Mouse (Mus musculus) R1 (cell line): ENCODE results near the gene Ythdf2.

Experiments
- DNase-seq: peaks from one replicate; pipeline ENCODE4 v3.0.0-alpha.2; 2018; ENCODE audit warnings: low read depth, low spot score

The Ythdf2 gene

DNA sequence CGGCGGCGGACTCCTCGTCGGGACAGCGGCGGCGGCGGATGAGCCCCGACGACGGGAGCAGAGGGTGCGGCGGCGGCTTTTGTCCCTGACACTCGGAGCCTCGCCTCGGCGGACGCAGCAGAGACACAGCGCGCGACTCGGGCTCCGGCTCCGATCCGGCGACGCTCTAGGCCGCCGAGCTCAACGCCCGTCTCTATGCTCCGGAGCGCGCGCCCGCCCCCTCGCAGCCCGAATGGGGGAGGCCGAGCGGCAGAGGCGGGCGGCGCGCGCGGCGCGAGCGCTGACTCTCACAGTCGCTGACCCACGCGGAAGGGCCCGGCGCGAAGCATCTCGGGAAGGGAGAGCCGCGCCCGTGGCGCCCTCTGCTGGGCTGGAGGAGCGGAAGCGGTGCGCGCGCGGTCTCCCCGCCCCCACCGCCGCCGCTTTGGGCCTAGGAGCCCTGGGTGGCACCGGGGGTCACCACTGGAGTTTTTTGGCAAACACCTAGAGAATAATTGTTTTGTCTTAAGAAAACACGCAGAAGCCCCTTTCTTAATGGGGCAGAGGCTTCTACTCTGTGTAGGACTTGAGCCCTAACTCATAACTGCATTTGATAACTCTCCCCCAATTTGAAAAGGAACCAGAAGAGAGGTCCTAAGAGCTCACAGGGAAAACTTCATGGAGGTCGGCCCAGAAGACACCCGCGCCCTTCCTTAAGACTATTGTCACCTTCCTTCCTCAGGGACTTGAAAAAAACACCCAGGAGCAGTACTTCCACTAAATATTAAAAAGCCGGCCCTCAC, at the start of gene Ythdf2:
Gene Ythdf2 (minus strand): TSS at position 351 of the 782 bp plus-strand sequence.
- peak; percentile 96 for DNase-seq

DNA sequence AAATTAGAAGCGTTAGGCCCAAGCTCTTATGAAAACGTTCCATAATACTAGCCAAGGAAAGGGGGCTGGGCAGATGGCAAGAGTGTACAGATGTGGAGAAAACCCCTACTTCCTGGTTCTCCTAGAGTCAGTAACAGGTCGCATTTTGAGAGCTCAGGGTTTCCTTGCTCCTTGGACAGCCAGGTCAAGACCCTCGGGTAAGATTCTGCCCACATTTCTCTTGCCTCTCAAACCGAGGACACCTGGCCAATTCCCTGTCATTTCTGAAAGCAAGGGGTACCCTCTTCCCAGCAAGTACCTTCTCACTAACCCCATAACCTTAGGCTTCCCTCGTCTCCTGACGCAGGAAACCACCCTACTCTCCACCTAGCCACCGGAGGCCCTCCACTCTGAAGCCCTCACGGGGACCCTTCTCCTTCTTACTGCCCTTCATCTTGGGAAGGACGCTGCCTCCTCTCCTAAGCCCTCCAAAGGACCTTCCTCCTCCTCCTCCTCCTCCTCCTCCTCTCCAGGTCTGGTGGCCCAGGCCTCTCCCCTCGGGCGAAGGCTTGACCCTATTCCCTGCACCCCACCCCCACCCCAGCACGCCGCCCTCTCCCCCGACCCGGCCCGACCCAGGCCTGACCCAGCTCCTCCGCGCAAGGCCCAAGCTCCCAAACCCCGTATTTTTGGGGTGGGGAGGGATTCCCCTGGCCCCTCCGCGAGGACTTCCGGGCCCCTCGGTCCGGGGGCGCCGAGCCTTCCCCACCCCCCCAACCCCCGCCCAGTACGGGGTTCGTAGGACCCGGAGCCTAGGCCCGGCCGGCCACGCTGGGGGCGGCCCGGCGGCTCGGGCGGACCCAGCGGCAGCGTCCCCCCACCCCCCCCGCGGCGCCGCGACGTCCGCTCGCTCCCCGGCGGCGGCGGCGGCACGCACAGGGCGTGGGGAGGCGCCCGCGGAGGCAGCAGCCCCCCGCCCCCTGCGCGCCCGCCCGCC, 48.6 kb upstream of the Ythdf2 start:
- peak; percentile 50 for DNase-seq

DNA sequence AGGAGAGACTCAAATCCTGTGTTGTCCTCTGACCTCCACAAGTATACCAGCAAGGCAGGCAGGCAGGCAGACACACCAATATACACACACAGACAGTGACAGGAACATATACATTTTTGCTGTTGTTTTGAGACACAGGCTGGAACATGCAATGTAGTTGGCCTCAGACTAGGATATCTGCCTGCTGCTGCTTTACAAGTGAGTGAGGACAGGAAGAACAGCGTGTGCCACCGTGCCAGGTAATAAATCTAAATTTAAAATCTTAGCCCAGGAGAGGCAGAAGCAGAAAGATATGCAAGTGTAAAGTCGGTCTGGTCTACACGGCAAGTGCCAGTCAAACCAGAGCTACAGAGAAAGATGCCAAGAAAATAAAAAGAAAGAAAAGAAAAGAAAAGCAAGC, 47.1 kb upstream of the Ythdf2 start:
- no peak for DNase-seq

DNA sequence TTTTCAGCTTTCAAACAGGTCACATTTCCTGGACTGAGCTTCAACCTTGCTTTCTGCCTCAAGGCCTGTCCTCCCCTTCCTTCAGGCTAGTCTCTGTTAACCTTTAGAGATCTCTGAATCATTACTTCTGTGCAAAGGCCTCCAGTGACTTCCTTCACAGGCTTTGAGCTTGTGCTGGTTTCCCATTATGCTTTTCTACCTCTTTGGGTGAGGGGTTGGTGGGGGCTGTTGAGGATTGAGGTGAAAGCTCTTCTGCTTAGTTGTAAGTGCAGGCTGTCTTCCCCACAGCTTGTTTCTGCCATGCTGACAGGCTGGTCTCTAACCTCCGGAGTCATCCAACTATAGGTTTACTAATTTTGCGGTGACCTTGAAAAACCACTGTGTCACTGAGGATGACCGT, 44.3 kb upstream of the Ythdf2 start:
- DNase-seq: no peak

DNA sequence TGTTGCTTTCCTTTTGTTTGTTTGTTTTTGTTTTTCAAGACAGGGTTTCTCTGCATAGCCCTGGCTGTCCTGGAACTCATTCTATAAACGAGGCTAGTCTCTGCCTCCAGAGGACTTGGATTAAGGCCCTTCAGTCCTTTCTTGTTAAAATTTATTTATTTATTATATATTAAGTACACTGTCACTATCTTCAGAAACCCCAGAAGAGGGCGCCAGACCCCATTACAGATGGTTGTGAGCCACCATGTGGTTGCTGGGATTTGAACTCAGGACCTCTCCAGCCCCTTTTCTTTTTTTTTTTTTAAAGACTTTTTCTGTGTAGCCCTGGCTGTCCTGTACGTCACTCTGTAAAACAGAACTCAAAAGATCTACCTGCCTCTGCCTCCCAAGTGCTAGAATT, 42.9 kb upstream of the Ythdf2 start:
- DNase-seq: no peak

DNA sequence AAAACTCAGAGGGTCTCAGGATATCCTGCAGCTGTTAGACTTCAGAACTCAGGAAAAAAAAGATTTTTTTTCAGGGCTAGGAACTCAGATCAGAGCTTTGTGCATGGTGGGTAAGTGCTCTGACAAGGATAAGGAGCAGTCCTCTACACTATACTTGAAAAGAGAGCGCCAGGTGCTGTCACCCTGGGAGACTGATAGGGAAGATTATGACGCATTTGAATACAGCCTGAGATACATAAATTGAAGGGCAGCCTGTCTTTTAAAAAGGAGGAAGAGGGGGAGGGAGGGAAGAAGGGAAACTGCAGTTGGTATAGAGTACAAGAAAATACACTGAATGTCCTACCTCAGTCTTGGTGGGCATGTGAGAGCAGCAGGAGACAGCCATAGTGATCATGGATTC, 41.5 kb upstream of the Ythdf2 start:
- DNase-seq: no peak

DNA sequence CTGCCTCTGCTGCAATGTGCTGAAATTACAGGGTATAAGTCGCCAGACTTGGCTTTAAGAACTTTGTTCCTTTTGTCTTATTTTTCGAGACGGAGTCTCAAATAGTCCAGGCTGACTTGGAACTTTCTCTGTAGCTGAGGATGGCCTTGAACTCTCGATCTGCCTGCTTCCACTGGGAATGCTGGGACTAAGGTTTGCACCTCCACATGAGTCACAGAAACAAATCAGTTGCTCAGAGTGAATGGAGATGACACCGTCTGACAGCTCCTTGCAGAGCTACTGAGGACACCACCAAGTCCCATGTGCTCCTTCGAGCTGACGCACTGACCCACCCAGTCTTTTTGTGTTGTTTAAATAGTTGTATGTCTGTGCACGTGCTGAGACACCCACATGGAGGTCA, 41.0 kb upstream of the Ythdf2 start:
- DNase-seq: peak; percentile 49

DNA sequence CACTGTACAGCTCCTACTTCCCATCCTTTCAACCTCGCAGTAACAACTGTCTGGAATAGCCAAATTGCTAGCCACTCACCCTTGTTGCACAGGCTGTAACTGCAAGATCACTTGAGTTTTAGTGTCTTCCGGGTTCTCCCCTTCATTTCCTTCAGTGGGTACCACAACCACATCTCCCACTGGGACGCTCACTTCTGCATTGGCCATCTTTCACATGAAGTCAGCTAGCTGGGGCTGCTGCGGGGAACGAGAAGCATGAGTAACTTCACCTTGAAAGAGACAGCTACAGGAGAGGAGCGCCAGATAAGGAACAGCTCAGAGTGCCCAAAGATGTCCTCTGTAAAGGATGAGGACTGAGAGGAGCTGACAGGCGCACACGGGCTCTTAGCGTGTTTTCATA, 39.5 kb upstream of the Ythdf2 start:
- no peak for DNase-seq

DNA sequence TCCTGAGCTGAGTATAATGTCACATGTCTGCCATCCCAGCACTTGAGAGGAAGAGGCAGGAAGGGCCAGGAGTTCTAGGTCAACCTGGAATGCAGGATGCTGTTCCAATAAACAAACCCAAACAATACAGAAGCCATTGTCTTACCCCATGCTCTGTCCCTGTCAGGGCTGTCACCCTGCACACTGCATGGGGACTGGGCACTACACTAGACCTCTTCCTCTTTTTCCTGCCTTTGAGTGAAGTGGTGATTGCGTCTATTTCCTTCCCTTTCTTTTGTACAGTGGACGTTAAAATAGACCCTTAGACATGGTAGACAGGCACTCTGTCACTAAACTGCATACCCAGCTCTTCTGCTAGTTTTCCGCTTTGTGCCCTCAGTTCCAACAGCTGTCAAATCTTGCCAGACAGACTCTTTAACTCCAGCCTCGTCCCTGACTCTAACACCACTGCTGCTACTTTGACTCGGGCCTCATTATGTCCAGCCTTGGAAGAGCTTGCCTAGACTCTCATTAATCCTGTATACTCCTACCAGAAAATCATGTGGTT, 35.4 kb upstream of the Ythdf2 start:
- DNase-seq: no peak

DNA sequence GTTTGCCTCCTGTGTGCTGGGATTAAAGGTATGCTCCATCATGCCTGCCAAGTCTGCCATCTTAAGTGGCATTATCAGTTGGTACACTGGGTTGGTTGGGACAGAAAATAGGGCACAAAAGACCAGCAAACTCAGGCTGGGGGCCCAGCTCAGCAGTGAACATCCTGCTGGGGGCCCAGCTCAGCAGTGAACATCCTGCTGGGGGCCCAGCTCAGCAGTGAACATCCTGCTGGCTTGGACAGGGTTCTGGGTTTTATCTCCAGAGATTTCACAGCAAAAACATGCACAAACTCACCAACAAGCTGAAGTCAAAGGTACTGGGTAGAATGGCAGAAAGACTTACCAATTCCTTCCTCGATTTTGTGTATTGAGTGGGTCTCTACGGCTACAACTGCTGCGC, 33.5 kb upstream of the Ythdf2 start:
- DNase-seq: no peak

DNA sequence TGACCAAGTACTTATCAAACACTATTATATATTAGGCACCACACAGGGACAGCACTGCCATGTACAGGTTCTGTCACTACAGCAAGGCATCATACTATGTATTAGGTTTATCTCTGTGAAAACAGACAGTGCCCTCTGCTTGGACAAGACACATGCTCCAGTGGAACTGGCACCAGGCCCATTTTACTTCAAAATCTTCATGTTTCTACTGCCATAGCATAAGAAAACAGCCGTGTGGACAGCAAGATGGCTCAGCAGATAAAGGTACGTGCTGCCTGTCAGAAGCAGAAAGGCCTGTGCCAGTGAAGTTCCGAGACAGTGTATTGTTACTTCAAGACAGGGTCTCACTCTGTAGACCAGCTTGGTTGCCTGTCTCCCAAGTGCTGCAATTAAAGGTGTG, 29.1 kb upstream of the Ythdf2 start:
- no peak for DNase-seq

DNA sequence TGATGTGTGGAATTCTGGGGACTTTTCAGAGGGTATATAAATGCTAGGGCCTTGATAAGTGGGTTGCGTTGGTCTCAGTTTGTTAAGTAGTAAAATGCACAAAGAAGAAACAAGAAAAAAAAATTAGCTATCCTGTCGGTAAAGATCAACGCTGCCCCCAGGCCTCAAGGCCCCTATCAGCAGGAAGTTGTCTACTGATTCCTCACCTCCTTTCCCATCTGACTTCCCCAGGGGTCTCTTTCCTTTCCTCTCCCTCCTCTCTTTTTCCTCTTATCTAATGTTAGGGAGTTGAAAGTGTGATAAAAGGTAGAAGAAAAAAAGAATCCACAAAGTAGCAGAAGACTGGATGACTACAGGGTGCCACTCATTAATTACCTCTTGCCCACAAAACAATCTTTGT, 28.3 kb upstream of the Ythdf2 start:
- no peak for DNase-seq

DNA sequence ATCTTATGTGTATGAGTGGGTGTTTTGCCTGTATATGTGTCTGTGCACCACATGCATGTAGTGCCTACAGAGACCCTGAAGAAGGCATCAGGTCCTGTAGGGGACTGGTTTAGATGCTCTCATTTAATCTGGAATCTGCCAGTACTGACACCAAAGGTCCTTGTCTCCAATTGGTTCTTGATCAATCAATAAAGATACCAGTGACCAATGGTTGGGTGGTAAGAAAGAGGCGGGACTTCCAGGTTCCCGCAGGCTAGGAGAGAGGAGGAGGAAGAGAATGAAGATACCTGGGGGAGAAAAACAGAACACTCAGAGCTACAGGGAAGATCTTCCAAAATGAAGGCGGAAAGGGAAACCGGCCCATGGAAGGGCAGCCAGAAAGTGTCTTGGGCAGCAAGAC, 26.3 kb upstream of the Ythdf2 start:
- DNase-seq: peak; percentile 67

DNA sequence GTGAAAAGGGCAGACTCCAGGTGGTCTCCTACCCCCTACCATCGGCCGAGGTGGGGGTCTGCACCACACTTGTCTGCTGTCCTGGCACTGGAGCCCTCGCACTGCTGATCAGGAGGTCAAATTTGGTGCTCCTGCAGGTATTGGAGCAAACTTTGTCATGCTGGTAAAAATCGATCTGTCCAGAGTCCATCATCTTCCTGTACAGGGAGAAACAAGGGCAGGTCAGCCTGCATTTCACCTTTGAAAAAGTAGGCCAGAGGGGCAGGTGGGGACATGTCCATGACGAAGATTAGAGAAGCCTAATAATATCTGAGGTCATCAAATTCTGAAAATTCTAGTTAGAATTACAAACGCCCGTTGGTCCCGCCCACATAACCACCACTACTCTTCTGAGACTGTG, 22.6 kb upstream of the Ythdf2 start:
- no peak for DNase-seq

DNA sequence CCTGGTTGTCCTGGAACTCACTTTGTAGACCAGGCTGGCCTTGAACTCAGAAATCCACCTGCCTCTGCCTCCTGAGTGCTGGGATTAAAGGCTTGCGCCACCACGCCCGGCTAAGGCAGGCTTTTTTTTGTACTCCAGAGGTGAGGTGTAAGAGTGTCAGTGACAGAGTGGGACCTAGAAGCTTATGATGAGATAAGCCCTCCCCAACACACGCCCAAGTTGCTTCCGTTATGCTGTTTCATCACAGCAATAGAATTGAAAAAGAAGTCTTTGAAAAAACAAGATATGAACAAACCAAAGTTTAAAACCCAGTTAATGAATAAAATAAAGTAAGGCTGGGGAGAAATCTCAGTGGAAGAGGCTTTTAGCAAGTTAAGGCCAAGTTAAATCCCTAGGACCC, 18.3 kb upstream of the Ythdf2 start:
- no peak for DNase-seq

DNA sequence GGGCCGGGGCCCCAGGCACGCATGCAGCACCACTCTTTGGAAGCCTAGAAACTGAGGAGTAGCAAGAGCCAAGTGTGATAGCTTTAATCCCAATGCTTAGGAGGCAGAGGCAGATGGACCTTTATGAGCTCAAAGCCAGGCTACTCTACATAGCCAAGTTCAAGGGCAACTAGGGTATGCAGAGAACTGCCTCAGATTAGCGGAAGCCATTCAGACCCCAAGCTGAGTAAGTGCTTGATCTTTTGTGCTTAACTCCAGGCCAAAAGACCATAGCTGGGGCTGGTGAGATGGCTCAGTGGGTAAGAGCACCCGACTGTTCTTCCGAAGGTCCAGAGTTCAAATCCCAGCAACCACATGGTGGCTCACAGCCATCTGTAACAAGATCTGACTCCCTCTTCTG, 9.9 kb upstream of the Ythdf2 start:
- peak; percentile 81 for DNase-seq

DNA sequence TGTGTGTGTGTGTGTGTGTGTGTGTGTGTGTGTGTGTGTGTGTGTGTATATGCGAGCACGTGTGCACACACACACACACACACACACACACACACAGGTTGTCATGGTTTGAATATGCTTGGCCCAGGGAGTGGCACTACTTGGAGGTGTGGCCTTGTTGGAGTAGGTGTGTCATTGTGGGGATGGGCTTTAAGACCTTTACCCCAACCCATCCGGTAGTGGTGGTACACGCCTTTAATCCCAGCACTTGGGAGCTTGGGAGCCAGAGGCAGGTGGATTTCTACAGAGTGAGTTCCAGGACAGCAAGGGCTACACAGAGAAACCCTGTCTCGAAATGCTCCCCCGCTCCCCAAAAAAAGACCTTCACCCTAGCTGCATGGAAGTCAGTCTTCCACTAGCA, 6.3 kb upstream of the Ythdf2 start:
- peak; percentile 71 for DNase-seq

DNA sequence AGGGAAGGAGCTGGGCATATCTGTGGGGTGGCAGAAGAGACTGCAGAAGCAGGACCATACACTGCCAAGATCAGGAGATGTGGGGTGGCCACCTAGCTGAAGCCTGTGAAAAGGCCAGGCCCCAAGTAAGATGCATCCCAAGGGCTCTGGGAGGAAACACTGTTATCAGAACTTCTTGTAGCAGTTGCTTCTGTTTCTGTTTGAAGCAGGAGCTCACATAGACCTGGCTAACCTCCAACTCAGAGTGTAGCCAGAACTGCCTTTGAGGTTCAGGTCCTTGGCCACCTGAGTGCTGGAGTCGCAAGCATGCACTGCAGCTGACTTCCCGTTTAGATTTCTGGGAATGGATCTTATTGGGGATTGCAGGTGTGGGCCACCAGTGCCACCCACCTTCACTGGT, 5.7 kb upstream of the Ythdf2 start:
- no peak for DNase-seq

DNA sequence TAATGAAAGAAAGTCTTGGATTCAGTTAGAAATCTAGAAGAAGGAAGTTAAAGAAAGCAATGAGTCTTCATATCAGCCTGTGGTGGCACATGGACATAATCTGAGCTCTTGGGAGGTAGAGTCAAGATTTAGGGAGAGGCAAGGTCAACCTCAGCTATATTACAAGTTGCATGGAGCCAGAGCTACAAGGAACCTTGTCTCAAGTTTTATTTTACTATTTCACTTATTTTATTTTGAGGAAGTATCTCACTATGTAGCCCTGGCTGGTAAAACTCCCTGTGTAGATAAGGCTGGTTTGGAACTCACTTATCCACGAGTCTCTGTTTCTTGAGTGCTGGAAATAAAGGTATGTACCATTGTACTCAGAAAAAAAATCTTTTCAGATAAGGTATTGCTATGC, 4.5 kb upstream of the Ythdf2 start:
- DNase-seq: no peak

DNA sequence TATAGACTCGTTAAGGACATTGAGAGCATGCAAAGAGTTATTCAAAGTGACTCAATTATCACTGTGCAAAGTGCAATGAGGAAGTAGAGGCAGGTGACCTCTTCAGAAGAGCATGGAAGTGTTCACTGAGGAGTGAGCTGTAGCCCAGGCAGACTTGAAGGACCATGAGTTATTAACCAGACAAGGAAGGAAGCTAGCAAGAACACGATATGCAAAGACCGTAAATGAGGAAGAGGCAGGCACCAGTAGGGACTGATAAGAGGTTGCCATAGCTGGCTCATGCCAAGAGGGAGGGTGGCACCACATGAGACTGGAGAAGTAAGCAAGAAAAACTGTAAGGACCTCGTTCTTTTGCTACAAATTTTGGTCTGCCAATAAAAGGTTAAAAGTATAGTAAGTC, 2.7 kb upstream of the Ythdf2 start:
- DNase-seq: no peak

DNA sequence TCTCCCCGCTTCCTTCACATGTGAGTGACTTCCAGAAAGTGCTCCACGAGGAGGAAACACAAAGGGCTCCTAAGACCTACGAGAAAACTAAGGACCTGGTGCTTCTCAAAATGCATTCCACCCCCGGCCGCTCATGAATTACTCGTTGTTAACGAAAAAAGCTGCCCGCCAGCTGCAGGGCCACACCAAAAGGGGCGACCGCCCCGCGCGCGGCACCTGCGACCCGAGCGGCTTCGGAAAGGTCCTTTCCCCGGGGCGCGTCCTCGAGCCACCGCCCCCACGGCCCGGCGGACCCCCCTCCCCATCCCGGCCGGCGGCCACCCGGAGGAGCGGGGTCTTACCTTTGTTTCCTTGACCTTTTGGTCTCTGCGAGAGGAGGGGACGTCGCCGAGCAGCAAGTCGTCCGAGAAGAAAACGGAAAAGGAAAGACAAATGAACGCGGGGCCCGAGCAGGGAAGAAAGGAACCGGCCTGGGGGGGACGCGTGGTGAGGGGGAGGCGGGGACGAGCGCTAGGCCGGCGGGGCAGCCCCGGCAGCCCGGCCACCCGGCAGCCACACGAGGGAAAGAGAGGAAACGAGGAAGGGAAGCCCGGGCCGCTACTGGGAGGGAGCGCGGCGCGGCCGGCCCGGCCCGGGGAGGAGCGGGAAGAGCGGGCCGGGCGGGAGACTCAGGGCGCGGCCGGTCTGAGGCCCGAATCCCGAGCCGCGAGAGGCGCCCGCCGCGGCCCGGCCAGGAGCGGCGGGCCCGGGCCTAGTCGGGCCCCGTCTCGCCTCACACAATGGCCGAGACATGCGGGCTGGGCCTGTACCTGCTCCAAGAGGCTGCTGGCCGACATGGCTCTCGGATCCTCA, 786 bp downstream of the Ythdf2 start:
- peak; percentile 45 for DNase-seq

DNA sequence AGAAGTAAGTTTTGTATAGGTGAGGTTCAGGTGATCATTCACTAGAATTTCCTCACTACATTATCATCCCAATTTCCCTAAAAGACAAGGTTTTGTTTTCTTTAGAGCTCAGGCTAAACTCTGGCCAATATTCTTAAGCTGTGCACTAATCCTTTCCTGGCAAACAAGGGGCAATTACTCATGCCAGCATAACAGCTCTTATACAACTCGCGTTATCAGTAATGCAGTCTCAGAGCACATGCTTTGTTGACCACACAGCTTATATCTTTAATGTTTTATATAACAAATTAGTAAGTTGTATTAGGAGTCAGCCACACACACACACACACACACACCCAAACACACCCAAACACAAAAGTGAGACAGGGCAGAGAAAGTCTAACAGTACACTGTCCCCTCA, 1.8 kb downstream of the Ythdf2 start:
- DNase-seq: no peak
